Mouse (Mus musculus) hindbrain, embryonic 13.5 days (tissue): Measurements from ENCODE around the gene Gm9195. TPM values are rescaled to one million over a fixed set of nuclear protein-coding genes. Genes with fewer than 3 reads are reported as not detected.

Source experiments
- ATAC-seq: fragments of 200-750 bp; cut with Nextera tagmentation; 2 replicates; pipeline ENCODE4 v1.8.0; 2017; ENCODE audit warnings: moderate TSS enrichment; ENCODE audit not compliant: low FRiP score
- H3K27ac ChIP-seq: fragments of 300-500 bp; sonication (generic); 2 replicates; pipeline ENCODE4 v1.5.1; 2015; ENCODE audit warnings: inconsistent platforms, mild to moderate bottlenecking, moderate library complexity
- H3K27me3 ChIP-seq: fragments of 300-500 bp; sonication (generic); 2 replicates; pipeline ENCODE4 v1.6.1; 2015; ENCODE audit warnings: mild to moderate bottlenecking, inconsistent platforms
- H3K36me3 ChIP-seq: fragments of 300-500 bp; sonication (generic); 2 replicates; pipeline ENCODE4 v1.6.1; 2015; ENCODE audit warnings: mild to moderate bottlenecking, inconsistent platforms
- H3K4me1 ChIP-seq: fragments of 300-500 bp; sonication (generic); replicated peaks from 2 replicates; pipeline ENCODE4 v1.6.1; 2015; ENCODE audit warnings: inconsistent platforms
- H3K4me2 ChIP-seq: fragments of 300-500 bp; sonication (generic); 2 replicates; pipeline ENCODE4 v1.6.1; 2015; ENCODE audit warnings: inconsistent platforms, mild to moderate bottlenecking, moderate library complexity
- H3K4me3 ChIP-seq: fragments of 300-500 bp; sonication (generic); 2 replicates; pipeline ENCODE4 v1.5.1; 2015; ENCODE audit warnings: mild to moderate bottlenecking, inconsistent platforms
- H3K9ac ChIP-seq: fragments of 300-500 bp; sonication (generic); 2 replicates; pipeline ENCODE4 v1.6.1; 2015; ENCODE audit warnings: mild to moderate bottlenecking, inconsistent platforms
- H3K9me3 ChIP-seq: fragments of 300-500 bp; sonication (generic); 2 replicates; pipeline ENCODE4 v1.6.1; 2016; ENCODE audit warnings: inconsistent platforms
- WGBS: fragments of 180-500 bp; shearing (Covaris S2); methylation state at CpG from one replicate; pipeline ENCODE4 v1.1.7; 2015; 5-methylcytosine and 5-hydroxymethylcytosine counted together
- polyA plus RNA-seq: library from polyadenylated mRNA; unstranded; fragments of >200 nt; fragmentation: Nextera tagmentation; extraction: Ambion mirVana; gene quantifications from 2 replicates; pipeline ENCODE4 v1.2.1, GENCODE M21; 2015

Gm9195 gene
- polyA plus RNA-seq, 1 experiment from 2014 or later, result not detected

- no peak for ATAC-seq
- Histone ChIP-seq H3K9me3 (no peaks in the 10 kb centered on the region), H3K27me3 (no peaks in the 10 kb centered on the region), H3K9ac (no peak overlapping the region), H3K27ac (no peak overlapping the region), H3K36me3 (no peaks in the 10 kb centered on the region), H3K4me3 (no peak overlapping the region), H3K4me1 (no peaks in the 10 kb centered on the region), H3K4me2 (no peak overlapping the region)
- 83% methylated on average over 1 of the region's 1 CpGs for WGBS
Measured at GRCm38 (mm10) chr14:72438976-72439375, 52.7 kb downstream of the Gm9195 start.

- H3K36me3 ChIP-seq, result no peaks in the 10 kb centered on the region
- WGBS, result 67% methylated on average over 1 of the region's 1 CpGs
- H3K9ac ChIP-seq, result no peak overlapping the region
- H3K9me3 ChIP-seq, result no peaks in the 10 kb centered on the region
- H3K4me1 ChIP-seq, result peaks cover 6% of the 10 kb centered on the region; the same call in 1 of the 2 replicates
- no peaks in the 10 kb centered on the region for H3K27me3 ChIP-seq
- no peak for ATAC-seq
- no peak overlapping the region for H3K4me2 ChIP-seq
- no peak overlapping the region for H3K27ac ChIP-seq
- no peak overlapping the region for H3K4me3 ChIP-seq
Measured at GRCm38 (mm10) chr14:72389696-72390095, 101.9 kb downstream of the Gm9195 start.

DNA sequence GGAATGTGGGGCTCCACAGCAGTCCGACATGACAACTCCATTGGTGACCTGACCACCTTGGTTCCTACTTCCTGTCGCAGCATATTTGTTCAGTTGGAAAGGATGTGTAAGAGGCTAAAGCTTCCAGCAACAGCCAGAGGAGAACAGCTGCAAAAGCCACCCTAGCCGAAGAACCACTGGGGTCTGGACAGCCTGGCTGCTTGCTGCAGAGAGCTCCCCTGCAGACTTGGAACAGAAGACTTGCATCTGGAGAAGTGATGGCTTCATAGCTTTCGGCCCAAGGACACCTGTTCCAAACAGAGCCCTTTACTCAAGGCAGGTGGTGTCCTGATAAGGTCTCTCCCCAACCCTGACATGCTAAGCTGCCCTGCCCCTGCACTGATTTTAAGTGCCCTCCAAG, 102.3 kb downstream of the Gm9195 start:
- H3K27me3 ChIP-seq, result no peaks in the 10 kb centered on the region
- no peak for ATAC-seq

GRCm38 (mm10) chr14:72377224-72377623, 114.4 kb downstream of the Gm9195 start:
- ATAC-seq, result no peak
- 10% methylated on average over 2 of the region's 2 CpGs for WGBS
- no peaks in the 10 kb centered on the region for H3K4me1 ChIP-seq
- no peak overlapping the region for H3K9ac ChIP-seq
- H3K4me3 ChIP-seq, result no peak overlapping the region
- no peaks in the 10 kb centered on the region for H3K36me3 ChIP-seq
- no peak overlapping the region for H3K4me2 ChIP-seq
- H3K27me3 ChIP-seq, result no peaks in the 10 kb centered on the region
- H3K9me3 ChIP-seq, result no peaks in the 10 kb centered on the region
- H3K27ac ChIP-seq, result no peak overlapping the region

More for the DNA sequence above, 102.3 kb downstream of the Gm9195 start:
- H3K27ac ChIP-seq, result no peak overlapping the region
- no peak overlapping the region for H3K9ac ChIP-seq
- H3K4me1 ChIP-seq, result peaks cover 6% of the 10 kb centered on the region; the same call in 1 of the 2 replicates
- 93% methylated on average over 4 of the region's 4 CpGs for WGBS
- no peak overlapping the region for H3K4me3 ChIP-seq
- H3K9me3 ChIP-seq, result no peaks in the 10 kb centered on the region
- H3K36me3 ChIP-seq, result no peaks in the 10 kb centered on the region
- no peak overlapping the region for H3K4me2 ChIP-seq

Other genes starting within 250 kb of the Gm9195 start
- 53.4 and 55.2 TPM in 2 replicates for gene Fndc3a, start 218.2 kb upstream of the Gm9195 start, polyA plus RNA-seq